Mouse (Mus musculus): ENCODE measurements around the gene Cdr2l. TPM values are rescaled to one million over a fixed set of nuclear protein-coding genes. Genes with fewer than 3 reads are reported as not detected.
A peak's percentile ranks its signal among the peaks of the same experiment; 100 is the strongest.

Cdr2l gene
- polyA plus RNA-seq (2015; fragmentation: Nextera tagmentation; extraction: Ambion mirVana), result 5.3 and 5.4 TPM in 2 replicates

- peak; percentile 54 for DNase-seq (ENCODE audit: low spot score)
Measured at GRCm38 (mm10) chr11:115381743-115382539, at the start of gene Cdr2l. Cdr2l (plus strand) TSS chr11:115381916.

- DNase-seq (ENCODE audit: low spot score), result no peak
Measured at GRCm38 (mm10) chr11:115334531-115334930, 47.2 kb upstream of the Cdr2l start, which contains the start of gene Otop3. Otop3 (plus strand) TSS chr11:115334731.

- no peak for DNase-seq (ENCODE audit: low spot score)
Measured at GRCm38 (mm10) chr11:115335223-115335622, 46.5 kb upstream of the Cdr2l start.

- no peak for DNase-seq (ENCODE audit: low spot score)
Measured at GRCm38 (mm10) chr11:115336115-115336514, 45.6 kb upstream of the Cdr2l start.

GRCm38 (mm10) chr11:115337350-115337749 lies 44.4 kb upstream of the Cdr2l start:
- DNase-seq (ENCODE audit: low spot score), result no peak

- no peak for DNase-seq (ENCODE audit: low spot score)
Measured at GRCm38 (mm10) chr11:115337826-115338225, 43.9 kb upstream of the Cdr2l start.

GRCm38 (mm10) chr11:115341246-115341645 lies 40.5 kb upstream of the Cdr2l start:
- DNase-seq (ENCODE audit: low spot score), result no peak

GRCm38 (mm10) chr11:115341866-115342265 lies 39.9 kb upstream of the Cdr2l start:
- no peak for DNase-seq (ENCODE audit: low spot score)

GRCm38 (mm10) chr11:115344967-115345366 lies 36.7 kb upstream of the Cdr2l start:
- no peak for DNase-seq (ENCODE audit: low spot score)

- DNase-seq (ENCODE audit: low spot score), result no peak
Measured at GRCm38 (mm10) chr11:115345515-115345914, 36.2 kb upstream of the Cdr2l start.

- no peak for DNase-seq (ENCODE audit: low spot score)
Measured at GRCm38 (mm10) chr11:115348681-115349248, 33.0 kb upstream of the Cdr2l start.

GRCm38 (mm10) chr11:115349976-115350375 lies 31.7 kb upstream of the Cdr2l start:
- no peak for DNase-seq (ENCODE audit: low spot score)

- DNase-seq (ENCODE audit: low spot score), result no peak
Measured at GRCm38 (mm10) chr11:115353375-115353774, 28.3 kb upstream of the Cdr2l start.

GRCm38 (mm10) chr11:115354183-115354582 lies 27.5 kb upstream of the Cdr2l start:
- DNase-seq (ENCODE audit: low spot score), result peak; percentile 80

- DNase-seq (ENCODE audit: low spot score), result peak; percentile 83
Measured at GRCm38 (mm10) chr11:115358468-115358867, 23.2 kb upstream of the Cdr2l start.

GRCm38 (mm10) chr11:115359293-115359692 lies 22.4 kb upstream of the Cdr2l start:
- no peak for DNase-seq (ENCODE audit: low spot score)

GRCm38 (mm10) chr11:115359726-115360125 lies 22.0 kb upstream of the Cdr2l start:
- DNase-seq (ENCODE audit: low spot score), result no peak

GRCm38 (mm10) chr11:115364136-115364535 lies 17.6 kb upstream of the Cdr2l start:
- no peak for DNase-seq (ENCODE audit: low spot score)

GRCm38 (mm10) chr11:115366039-115366705 lies 15.5 kb upstream of the Cdr2l start:
- no peak for DNase-seq (ENCODE audit: low spot score)

- DNase-seq (ENCODE audit: low spot score), result peak; percentile 35
Measured at GRCm38 (mm10) chr11:115366706-115367394, 14.9 kb upstream of the Cdr2l start.

- peak; percentile 86 for DNase-seq (ENCODE audit: low spot score)
Measured at GRCm38 (mm10) chr11:115367395-115367944, 14.2 kb upstream of the Cdr2l start, which contains the start of gene Hid1. Hid1 (minus strand) TSS chr11:115367756.
